In the genomic region with DNA sequence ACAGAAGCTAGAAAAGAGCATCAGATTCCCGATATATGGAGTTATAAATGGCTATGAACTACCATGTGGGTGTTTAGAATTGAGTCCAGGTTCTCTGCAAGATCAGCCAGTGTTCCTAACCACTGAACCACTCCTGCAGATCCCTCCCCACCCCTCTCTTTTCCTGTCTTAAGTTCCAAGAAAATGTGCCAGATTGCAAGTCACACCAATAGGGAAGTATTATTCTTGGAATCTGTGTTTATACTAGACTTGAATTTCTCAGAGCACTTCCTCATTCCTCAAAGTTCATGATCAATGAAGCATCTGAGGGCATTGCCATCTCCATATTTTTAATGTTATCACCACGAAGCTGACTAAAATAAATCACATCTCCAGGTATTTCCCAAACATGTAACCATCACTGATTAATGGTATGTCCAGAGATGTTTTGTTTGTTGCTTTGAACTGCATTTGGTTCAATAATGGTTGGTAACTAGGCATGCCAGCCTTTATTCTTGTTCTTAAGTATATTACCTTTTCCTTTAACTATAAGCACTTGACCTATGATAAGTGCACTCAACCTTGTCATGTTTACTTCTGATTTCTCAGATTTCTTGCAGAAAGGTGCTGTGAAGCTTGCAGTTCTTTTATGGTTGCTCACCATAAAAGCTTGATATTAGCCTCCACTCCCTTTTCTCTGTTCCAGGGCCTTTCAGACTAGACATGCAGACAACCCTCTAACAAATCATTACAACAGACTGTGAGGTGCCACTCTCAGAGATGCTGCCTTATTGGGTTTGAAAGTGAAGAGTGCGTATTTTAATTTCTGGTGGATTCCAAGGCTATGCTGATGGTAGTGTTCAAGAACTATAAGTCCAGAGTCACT, we compare ENCODE assay signal across 21 mouse cellular contexts.
DNase-seq lines count a peak whose midpoint lies in the region; ATAC-seq lines count a peak whose summit lies in the region.
"Had no signal": no experiment of that assay in that cellular context is flagged by ENCODE, and none has a peak within 500 bp of the region (broad histone marks: within the 10 kb centered on the region; RNA-seq: fewer than 3 reads in every experiment).

No protein-coding gene starts in this region.

- WGBS in kidney, embryonic 15.5 days: 67% methylated on average over 3 of the region's 3 CpGs
- 76% methylated on average over 3 of the region's 3 CpGs for WGBS in intestine, embryonic 15.5 days
- WGBS in forebrain, embryonic 16.5 days: 91% methylated on average over 3 of the region's 3 CpGs

- no peak for DNase-seq in kidney, adult 9 months
- peak; percentile 5 for DNase-seq in lung, postnatal 25 days (ENCODE audit: low spot score)
- no peak for DNase-seq in lung, postnatal 10 days
- no peak for DNase-seq in gastrocnemius, postnatal 36 days
- DNase-seq: adrenal gland, adult 8-10 months; adrenal gland, postnatal 36 days; cerebellum, adult 2 months; cerebellum, postnatal 10 days; gastrocnemius, adult 2 months; gastrocnemius, postnatal 25 days; heart, adult 18-20 months; heart, postnatal 14 days had no signal

- no peaks in the 10 kb centered on the region for H3K36me3 ChIP-seq in kidney, embryonic 15.5 days
- H3K36me3 ChIP-seq in intestine, embryonic 15.5 days: no peaks in the 10 kb centered on the region
- H3K36me3 ChIP-seq in forebrain, embryonic 16.5 days (ENCODE audit: control insufficient read depth, insufficient read depth): no peaks in the 10 kb centered on the region
- H3K36me3 ChIP-seq: embryonic facial prominence, embryonic 10.5 days; heart, embryonic 10.5 days; heart, embryonic 15.5 days; hindbrain, embryonic 13.5 days had no signal

- no peaks in the 10 kb centered on the region for H3K4me1 ChIP-seq in kidney, embryonic 15.5 days
- no peaks in the 10 kb centered on the region for H3K4me1 ChIP-seq in intestine, embryonic 15.5 days (replicated peaks)
- H3K4me1 ChIP-seq in forebrain, embryonic 16.5 days (replicated peaks; ENCODE audit: control insufficient read depth, insufficient read depth, low read length): no peaks in the 10 kb centered on the region
- H3K4me1 ChIP-seq: embryonic facial prominence, embryonic 10.5 days; forebrain, embryonic 13.5 days; heart, embryonic 10.5 days; heart, embryonic 15.5 days; hindbrain, embryonic 13.5 days had no signal

- no peak overlapping the region for H3K9ac ChIP-seq in kidney, embryonic 15.5 days
- H3K9ac ChIP-seq in intestine, embryonic 15.5 days: no peak overlapping the region
- no peak overlapping the region for H3K9ac ChIP-seq in forebrain, embryonic 16.5 days (replicated peaks; ENCODE audit: low read depth, low read length)
- H3K9ac ChIP-seq: forebrain, embryonic 13.5 days; heart, embryonic 15.5 days; hindbrain, embryonic 13.5 days had no signal

- ATAC-seq in kidney, embryonic 15.5 days (replicated peaks; ENCODE audit: low FRiP score): peak; percentile 36; the same call in 1 of the 2 replicates
- ATAC-seq in intestine, embryonic 15.5 days: peak; percentile 71
- ATAC-seq in forebrain, embryonic 16.5 days: no peak
- ATAC-seq: forebrain, embryonic 13.5 days had no signal

- H3K4me2 ChIP-seq in kidney, embryonic 15.5 days: no peak overlapping the region
- H3K4me2 ChIP-seq in intestine, embryonic 15.5 days (replicated peaks): no peak overlapping the region
- H3K4me2 ChIP-seq in forebrain, embryonic 16.5 days (ENCODE audit: low read length): no peak overlapping the region
- H3K4me2 ChIP-seq: forebrain, embryonic 13.5 days; heart, embryonic 15.5 days; hindbrain, embryonic 13.5 days had no signal

- H3K4me3 ChIP-seq in kidney, embryonic 15.5 days (replicated peaks): no peak overlapping the region
- no peak overlapping the region for H3K4me3 ChIP-seq in intestine, embryonic 15.5 days (replicated peaks)
- no peak overlapping the region for H3K4me3 ChIP-seq in forebrain, embryonic 16.5 days (replicated peaks; ENCODE audit: low read length)
- H3K4me3 ChIP-seq: embryonic facial prominence, embryonic 10.5 days; forebrain, embryonic 13.5 days; gastrocnemius, adult 2 months; heart, embryonic 10.5 days; heart, embryonic 15.5 days; hindbrain, embryonic 13.5 days had no signal

- H3K9me3 ChIP-seq in kidney, embryonic 15.5 days (replicated peaks): no peaks in the 10 kb centered on the region
- no peaks in the 10 kb centered on the region for H3K9me3 ChIP-seq in intestine, embryonic 15.5 days
- H3K9me3 ChIP-seq in forebrain, embryonic 16.5 days (ENCODE audit: control insufficient read depth, low read length): no peaks in the 10 kb centered on the region
- H3K9me3 ChIP-seq: embryonic facial prominence, embryonic 10.5 days; forebrain, embryonic 13.5 days; heart, embryonic 10.5 days; heart, embryonic 15.5 days; hindbrain, embryonic 13.5 days had no signal

- intact Hi-C loops in gastrocnemius, postnatal 36 days (cut with DNase I): no loop called here

- 0 out of 2 replicates have a peak overlapping the region, but pooled peaks have one; percentile 15 for H3K27ac ChIP-seq in kidney, embryonic 15.5 days
- H3K27ac ChIP-seq in intestine, embryonic 15.5 days: no peak overlapping the region
- no peak overlapping the region for H3K27ac ChIP-seq in forebrain, embryonic 16.5 days (ENCODE audit: low read length)
- H3K27ac ChIP-seq: embryonic facial prominence, embryonic 10.5 days; forebrain, embryonic 13.5 days; gastrocnemius, adult 2 months; heart, embryonic 10.5 days; heart, embryonic 15.5 days; hindbrain, embryonic 13.5 days had no signal

- H3K27me3 ChIP-seq in kidney, embryonic 15.5 days: no peaks in the 10 kb centered on the region
- no peaks in the 10 kb centered on the region for H3K27me3 ChIP-seq in intestine, embryonic 15.5 days (replicated peaks)
- H3K27me3 ChIP-seq in forebrain, embryonic 16.5 days (replicated peaks; ENCODE audit: control insufficient read depth, insufficient read depth, low read length): no peaks in the 10 kb centered on the region
- H3K27me3 ChIP-seq: CH12.LX; forebrain, embryonic 13.5 days; heart, embryonic 15.5 days; hindbrain, embryonic 13.5 days had no signal
